Mouse (Mus musculus) liver, embryonic 16.5 days (tissue): ENCODE results near the gene Nfix. TPM values are rescaled to one million over a fixed set of nuclear protein-coding genes. Genes with fewer than 3 reads are reported as not detected.
A peak's percentile ranks its signal among the peaks of the same experiment; 100 is the strongest.

Experiments
- ATAC-seq: fragments of 200-750 bp; cut with Nextera tagmentation; 2 replicates; pipeline ENCODE4 v1.8.0; 2017; ENCODE audit warnings: low read depth, mild to moderate bottlenecking, moderate number of reproducible peaks, moderate library complexity
- H3K27ac ChIP-seq: fragments of 300-500 bp; sonication (generic); 2 replicates; pipeline ENCODE4 v1.5.1; 2014; ENCODE audit warnings: mild to moderate bottlenecking, low read length
- H3K27me3 ChIP-seq: fragments of 300-500 bp; sonication (generic); 2 replicates; pipeline ENCODE4 v1.6.1; 2014; ENCODE audit warnings: low read depth, low read length, mixed read lengths; ENCODE audit not compliant: control insufficient read depth, insufficient read depth
- H3K36me3 ChIP-seq: fragments of 300-500 bp; sonication (generic); 2 replicates; pipeline ENCODE4 v1.6.1; 2014; ENCODE audit warnings: mild to moderate bottlenecking; ENCODE audit not compliant: control insufficient read depth, insufficient read depth
- H3K4me1 ChIP-seq: fragments of 300-500 bp; sonication (generic); 2 replicates; pipeline ENCODE4 v1.6.1; 2014; ENCODE audit warnings: low read depth, low read length, mixed read lengths; ENCODE audit not compliant: control insufficient read depth
- H3K4me2 ChIP-seq: fragments of 300-500 bp; sonication (generic); 2 replicates; pipeline ENCODE4 v1.6.1; 2014; ENCODE audit warnings: low read depth, low read length, mixed read lengths
- H3K4me3 ChIP-seq: fragments of 300-500 bp; sonication (generic); 2 replicates; pipeline ENCODE4 v1.5.1; 2014; ENCODE audit warnings: low read depth, mild to moderate bottlenecking, low read length
- H3K9ac ChIP-seq: fragments of 300-500 bp; sonication (generic); 2 replicates; pipeline ENCODE4 v1.6.1; 2014; ENCODE audit warnings: low read depth, low read length
- H3K9me3 ChIP-seq: fragments of 300-500 bp; sonication (generic); replicated peaks from 2 replicates; pipeline ENCODE4 v1.6.1; 2016; ENCODE audit warnings: low read length; ENCODE audit not compliant: control insufficient read depth
- WGBS: fragments of 180-500 bp; shearing (Covaris S2); extraction: QIAGEN DNeasy Blood & Tissue Kit; methylation state at CpG from one replicate; pipeline ENCODE4 v1.1.7; 2014; ENCODE audit not compliant: insufficient replicate concordance; 5-methylcytosine and 5-hydroxymethylcytosine counted together
- polyA plus RNA-seq: library from polyadenylated mRNA; unstranded; fragments of >200 nt; fragmentation: Nextera tagmentation; extraction: Ambion mirVana; gene quantifications from 2 replicates; pipeline ENCODE4 v1.2.1, GENCODE M21; 2015

The Nfix gene
- polyA plus RNA-seq, 1 experiment from 2014 or later = 2.0 TPM

DNA sequence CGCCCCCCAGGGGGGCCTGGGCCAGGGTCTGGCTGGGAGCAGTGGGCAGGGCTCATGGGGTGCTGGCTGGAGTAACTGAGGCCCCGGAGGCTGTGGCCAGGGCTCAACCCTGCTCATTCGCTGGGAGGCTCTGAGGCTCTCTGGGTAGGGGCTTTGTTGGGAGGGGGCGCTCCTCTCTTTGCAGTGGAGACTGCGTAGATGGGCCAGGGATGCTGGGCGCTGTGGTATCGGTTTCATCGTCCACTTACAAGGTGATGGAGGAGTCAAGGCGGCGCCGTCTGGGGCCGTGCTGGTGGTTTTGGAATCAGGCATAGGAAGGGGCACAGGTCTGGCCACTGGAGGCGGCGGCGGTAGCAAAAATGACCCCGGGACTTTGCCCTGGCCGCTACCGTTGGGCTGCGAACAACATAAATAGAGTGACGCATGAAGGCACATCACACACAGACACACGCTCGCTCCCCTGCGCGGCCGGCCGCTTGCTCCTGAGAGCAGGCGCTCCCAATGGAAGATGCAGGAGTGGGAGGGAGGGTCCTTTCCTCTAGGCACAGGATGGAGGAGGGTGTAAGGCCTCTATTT lies 84.2 kb downstream of the Nfix start:
- WGBS = 74% methylated on average over 27 of the region's 27 CpGs
- Histone ChIP-seq H3K4me2 (peak overlapping the region; percentile 18), H3K27ac (no peak overlapping the region), H3K9me3 (no peaks in the 10 kb centered on the region), H3K4me1 (peaks cover 11% of the 10 kb centered on the region), H3K27me3 (0 out of 2 replicates have a peak, but pooled peaks cover 2% of the 10 kb centered on the region), H3K36me3 (no peaks in the 10 kb centered on the region), H3K4me3 (peak overlapping the region; percentile 9; the same call in 1 of the 2 replicates), H3K9ac (peak overlapping the region; percentile 22; the same call in 1 of the 2 replicates)
- ATAC-seq = peak; percentile 64

- no peak for ATAC-seq
- Histone ChIP-seq H3K36me3 (no peaks in the 10 kb centered on the region), H3K4me3 (no peak overlapping the region), H3K4me1 (peaks cover 13% of the 10 kb centered on the region), H3K4me2 (no peak overlapping the region), H3K9me3 (no peaks in the 10 kb centered on the region), H3K27me3 (0 out of 2 replicates have a peak, but pooled peaks cover 2% of the 10 kb centered on the region), H3K27ac (no peak overlapping the region), H3K9ac (no peak overlapping the region)
- 60% methylated on average over 4 of the region's 4 CpGs for WGBS
These were observed 86.0 kb downstream of the Nfix start for GRCm38 (mm10) chr8:84714161-84714560.

- no peaks in the 10 kb centered on the region for H3K9me3 ChIP-seq
- peaks cover 6% of the 10 kb centered on the region; the same call in 1 of the 2 replicates for H3K27me3 ChIP-seq
- no peak overlapping the region for H3K4me3 ChIP-seq
- no peak overlapping the region for H3K4me2 ChIP-seq
- no peak overlapping the region for H3K27ac ChIP-seq
- H3K36me3 ChIP-seq = no peaks in the 10 kb centered on the region
- ATAC-seq = no peak
- 80% methylated on average over 4 of the region's 4 CpGs for WGBS
- peaks cover 20% of the 10 kb centered on the region for H3K4me1 ChIP-seq
- no peak overlapping the region for H3K9ac ChIP-seq
These were observed 86.8 kb downstream of the Nfix start for GRCm38 (mm10) chr8:84713381-84713780.

DNA sequence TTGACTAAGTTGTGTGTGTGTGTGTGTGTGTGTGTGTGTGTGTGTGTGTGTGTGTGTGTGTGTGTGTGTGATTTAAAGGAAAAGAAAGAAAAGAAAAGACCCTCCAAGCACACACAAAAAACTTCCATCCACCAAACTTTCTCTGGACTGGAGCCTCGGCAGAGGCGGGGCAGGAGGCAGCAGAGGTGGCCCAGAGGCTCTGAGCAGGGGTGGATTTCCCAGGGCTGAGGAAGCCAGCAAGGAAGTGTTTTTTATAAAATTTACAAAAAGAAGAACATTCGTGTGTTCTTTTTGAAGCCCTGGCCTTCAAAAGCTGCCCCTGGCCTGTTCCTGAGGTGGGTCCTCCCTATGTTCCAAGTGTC lies 87.4 kb downstream of the Nfix start:
- no peak for ATAC-seq
- H3K9me3 ChIP-seq = no peaks in the 10 kb centered on the region
- no peak overlapping the region for H3K9ac ChIP-seq
- H3K36me3 ChIP-seq = no peaks in the 10 kb centered on the region
- H3K4me3 ChIP-seq = no peak overlapping the region
- no peak overlapping the region for H3K27ac ChIP-seq
- 34% methylated on average over 3 of the region's 3 CpGs for WGBS
- H3K4me2 ChIP-seq = no peak overlapping the region
- peaks cover 12% of the 10 kb centered on the region for H3K27me3 ChIP-seq
- H3K4me1 ChIP-seq = peaks cover 27% of the 10 kb centered on the region

- Histone ChIP-seq H3K4me2 (no peak overlapping the region), H3K9ac (peak overlapping the region; percentile 16; the same call in 1 of the 2 replicates), H3K4me3 (no peak overlapping the region), H3K4me1 (peaks cover 33% of the 10 kb centered on the region), H3K9me3 (no peaks in the 10 kb centered on the region), H3K27ac (peak overlapping the region; percentile 7; the same call in 1 of the 2 replicates), H3K27me3 (peaks cover 18% of the 10 kb centered on the region), H3K36me3 (no peaks in the 10 kb centered on the region)
- ATAC-seq = no peak
- WGBS = 44% methylated on average over 11 of the region's 11 CpGs
These were observed 88.0 kb downstream of the Nfix start for GRCm38 (mm10) chr8:84711933-84712758.

- Histone ChIP-seq H3K4me2 (no peak overlapping the region), H3K27me3 (peaks cover 26% of the 10 kb centered on the region), H3K4me3 (no peak overlapping the region), H3K27ac (no peak overlapping the region), H3K9me3 (no peaks in the 10 kb centered on the region), H3K9ac (no peak overlapping the region), H3K4me1 (peaks cover 41% of the 10 kb centered on the region), H3K36me3 (no peaks in the 10 kb centered on the region)
- WGBS = 72% methylated on average over 3 of the region's 3 CpGs
- ATAC-seq = no peak
These were observed 88.8 kb downstream of the Nfix start for GRCm38 (mm10) chr8:84711312-84711711.

GRCm38 (mm10) chr8:84709931-84710330 lies 90.2 kb downstream of the Nfix start:
- H3K4me2 ChIP-seq = no peak overlapping the region
- 97% methylated on average over 1 of the region's 1 CpGs for WGBS
- ATAC-seq = no peak
- H3K9me3 ChIP-seq = no peaks in the 10 kb centered on the region
- no peak overlapping the region for H3K27ac ChIP-seq
- no peaks in the 10 kb centered on the region for H3K36me3 ChIP-seq
- no peak overlapping the region for H3K4me3 ChIP-seq
- H3K9ac ChIP-seq = no peak overlapping the region
- H3K27me3 ChIP-seq = peaks cover 29% of the 10 kb centered on the region
- peaks cover 48% of the 10 kb centered on the region for H3K4me1 ChIP-seq

DNA sequence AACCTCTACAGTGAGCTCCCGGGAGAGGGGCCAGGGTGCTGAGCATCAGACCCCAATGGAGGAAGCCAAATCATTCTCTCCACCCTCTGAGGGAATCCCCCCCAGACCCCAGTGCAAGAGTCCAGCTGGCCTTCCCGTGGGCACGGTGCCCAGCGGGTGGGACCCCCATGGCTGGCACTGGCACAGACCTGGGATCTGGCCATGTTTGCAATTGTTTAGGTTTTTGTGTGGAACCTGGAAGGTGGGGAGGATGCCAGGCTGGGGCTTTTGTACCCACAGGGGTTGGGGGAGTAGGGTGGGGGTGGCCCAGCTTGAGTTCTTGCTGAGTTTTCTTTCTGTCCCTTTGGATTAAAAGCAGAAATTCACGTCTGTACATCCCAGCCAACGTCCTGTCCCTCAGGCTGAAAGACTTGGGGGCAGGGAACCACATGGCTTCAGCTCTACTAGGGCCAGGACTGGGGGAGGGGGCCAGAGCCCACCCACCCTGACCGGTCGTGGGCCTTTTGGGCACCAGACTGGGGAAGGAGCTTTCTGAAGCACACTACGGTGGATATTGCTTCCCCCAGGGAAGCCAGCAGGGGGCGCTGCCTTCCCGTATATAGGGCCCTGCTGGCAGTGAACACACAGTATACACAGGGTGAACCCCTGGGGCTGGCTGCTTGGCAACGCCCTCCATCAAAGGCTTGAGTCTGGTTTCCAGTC lies 91.2 kb downstream of the Nfix start:
- 0 out of 2 replicates have a peak overlapping the region, but pooled peaks have one; percentile 4 for H3K9ac ChIP-seq
- no peak overlapping the region for H3K4me3 ChIP-seq

More for the DNA sequence above, 91.2 kb downstream of the Nfix start:
- Histone ChIP-seq H3K4me2 (peak overlapping the region; percentile 93), H3K4me1 (peaks cover 59% of the 10 kb centered on the region), H3K27ac (no peak overlapping the region), H3K27me3 (peaks cover 29% of the 10 kb centered on the region), H3K36me3 (peaks cover 4% of the 10 kb centered on the region), H3K9me3 (no peaks in the 10 kb centered on the region)
- ATAC-seq = peak; percentile 46
- WGBS = 24% methylated on average over 12 of the region's 12 CpGs
